Mouse (Mus musculus) heart, embryonic 14.5 days (tissue): ENCODE results near the gene Pck2. TPM values are rescaled to one million over a fixed set of nuclear protein-coding genes. Genes with fewer than 3 reads are reported as not detected.

Experiments used
- ATAC-seq: fragments of 200-750 bp; cut with Nextera tagmentation; 2 replicates; pipeline ENCODE4 v1.8.0; 2017; ENCODE audit warnings: low read depth, moderate TSS enrichment; ENCODE audit not compliant: insufficient number of reproducible peaks, insufficient read depth, low FRiP score
- H3K27ac ChIP-seq, 2 experiments: fragments of 200-500 bp in 1 of 2; fragments of 300-500 bp in 1 of 2; sonication (generic) in 1 of 2; replicated peaks in 1 of 2; 2 replicates each; pipeline ENCODE4 v1.5.1; 2012 to 2014; ENCODE audit warnings: low read depth in 2 of 2, low read length in 2 of 2, control low read depth in 1 of 2, mild to moderate bottlenecking in 1 of 2, mixed read lengths in 1 of 2; ENCODE audit not compliant: control insufficient read depth in 1 of 2, insufficient read depth in 1 of 2
- H3K27me3 ChIP-seq: fragments of 300-500 bp; sonication (generic); 2 replicates; pipeline ENCODE4 v1.6.1; 2014; ENCODE audit warnings: mild to moderate bottlenecking, low read length, control low read depth; ENCODE audit not compliant: control insufficient read depth, insufficient read depth
- H3K36me3 ChIP-seq: fragments of 300-500 bp; sonication (generic); 2 replicates; pipeline ENCODE4 v1.6.1; 2014; ENCODE audit warnings: mild to moderate bottlenecking, control low read depth, low read length, mixed read lengths; ENCODE audit not compliant: control insufficient read depth, insufficient read depth
- H3K4me1 ChIP-seq, 2 experiments: fragments of 200-500 bp in 1 of 2; fragments of 300-500 bp in 1 of 2; sonication (generic) in 1 of 2; 2 replicates each; pipeline ENCODE4 v1.6.1; 2012 to 2014; ENCODE audit warnings: low read length in 2 of 2, control low read depth in 1 of 2, mixed read lengths in 1 of 2; ENCODE audit not compliant: control insufficient read depth in 2 of 2, insufficient read depth in 2 of 2
- H3K4me2 ChIP-seq: fragments of 300-500 bp; sonication (generic); 2 replicates; pipeline ENCODE4 v1.6.1; 2014; ENCODE audit warnings: mild to moderate bottlenecking, low read length
- H3K4me3 ChIP-seq, 2 experiments: fragments of 200-500 bp in 1 of 2; fragments of 300-500 bp in 1 of 2; sonication (generic) in 1 of 2; 2 replicates each; pipeline ENCODE4 v1.5.1; 2012 to 2014; ENCODE audit warnings: low read length in 2 of 2, mild to moderate bottlenecking in 2 of 2, control low read depth in 1 of 2, low read depth in 1 of 2, moderate library complexity in 1 of 2; ENCODE audit not compliant: control insufficient read depth in 1 of 2, insufficient read depth in 1 of 2
- H3K9ac ChIP-seq: fragments of 300-500 bp; sonication (generic); 2 replicates; pipeline ENCODE4 v1.6.1; 2014; ENCODE audit warnings: mild to moderate bottlenecking, low read length
- H3K9me3 ChIP-seq: fragments of 300-500 bp; sonication (generic); 2 replicates; pipeline ENCODE4 v1.6.1; 2016; ENCODE audit warnings: low read length, control low read depth; ENCODE audit not compliant: control insufficient read depth
- WGBS: fragments of 180-500 bp; shearing (Covaris S2); extraction: QIAGEN DNeasy Blood & Tissue Kit; methylation state at CpG from one replicate; pipeline ENCODE4 v1.1.7; 2014; 5-methylcytosine and 5-hydroxymethylcytosine counted together
- polyA plus RNA-seq: library from polyadenylated mRNA; unstranded; fragments of >200 nt; fragmentation: Nextera tagmentation; extraction: Ambion mirVana; gene quantifications from 2 replicates; pipeline ENCODE4 v1.2.1, GENCODE M21; 2014

Pck2 gene
- polyA plus RNA-seq, 1 experiment from 2014 or later: 35.1 TPM

GRCm38 (mm10) chr14:55497449-55497821, 42.6 kb upstream of the Pck2 start:
- H3K36me3 ChIP-seq: no peaks in the 10 kb centered on the region
- 25% methylated on average over 6 of the region's 6 CpGs for WGBS
- no peaks in the 10 kb centered on the region for H3K9me3 ChIP-seq
- H3K27me3 ChIP-seq: no peaks in the 10 kb centered on the region
- H3K9ac ChIP-seq: no peak overlapping the region
- H3K27ac ChIP-seq: no peak overlapping the region
- no peak for ATAC-seq
- no peak overlapping the region for H3K4me3 ChIP-seq
- peaks cover 12 to 16% of the 10 kb centered on the region in 2 experiments for H3K4me1 ChIP-seq
- no peak overlapping the region for H3K4me2 ChIP-seq

DNA sequence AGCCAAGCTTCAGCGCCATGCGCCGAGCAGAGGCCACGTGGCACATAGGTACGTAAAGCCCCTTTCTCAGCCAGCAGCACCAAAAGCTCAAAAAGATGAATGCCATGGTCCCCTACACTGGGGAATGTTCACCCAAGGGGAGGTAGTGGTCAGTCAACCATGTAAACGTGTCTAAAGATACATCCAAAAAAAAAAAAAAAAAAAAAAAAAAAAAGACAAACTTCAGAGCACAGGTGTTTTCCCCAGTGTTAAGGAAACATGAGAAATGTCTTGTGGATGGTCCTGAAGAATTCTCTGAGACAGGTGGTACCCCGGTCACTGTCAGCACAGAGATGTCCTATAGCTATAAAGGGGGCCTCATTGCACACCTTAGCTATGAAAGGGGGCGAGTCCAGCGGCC, 34.5 kb upstream of the Pck2 start:
- no peaks in the 10 kb centered on the region for H3K36me3 ChIP-seq

GRCm38 (mm10) chr14:55507801-55508200, 32.3 kb upstream of the Pck2 start:
- Histone ChIP-seq H3K9me3 (no peaks in the 10 kb centered on the region), H3K4me2 (no peak overlapping the region), H3K27me3 (peaks cover 16% of the 10 kb centered on the region), H3K27ac (no peak overlapping the region), H3K4me3 (no peak overlapping the region), H3K4me1 (peaks cover 6 to 9% of the 10 kb centered on the region in 2 experiments; a peak in 3 of 4 replicates), H3K9ac (no peak overlapping the region), H3K36me3 (no peaks in the 10 kb centered on the region)
- ATAC-seq: no peak
- 53% methylated on average over 7 of the region's 7 CpGs for WGBS

More for the DNA sequence above, 34.5 kb upstream of the Pck2 start:
- Histone ChIP-seq H3K4me2 (no peak overlapping the region), H3K9me3 (no peaks in the 10 kb centered on the region), H3K27me3 (no peaks in the 10 kb centered on the region; the same call in 1 of the 2 replicates), H3K4me3 (no peak overlapping the region), H3K27ac (no peak overlapping the region), H3K9ac (no peak overlapping the region), H3K4me1 (peaks cover 4 to 6% of the 10 kb centered on the region in 2 experiments; a peak in 2 of 4 replicates)
- no peak for ATAC-seq
- 78% methylated on average over 9 of the region's 9 CpGs for WGBS

DNA sequence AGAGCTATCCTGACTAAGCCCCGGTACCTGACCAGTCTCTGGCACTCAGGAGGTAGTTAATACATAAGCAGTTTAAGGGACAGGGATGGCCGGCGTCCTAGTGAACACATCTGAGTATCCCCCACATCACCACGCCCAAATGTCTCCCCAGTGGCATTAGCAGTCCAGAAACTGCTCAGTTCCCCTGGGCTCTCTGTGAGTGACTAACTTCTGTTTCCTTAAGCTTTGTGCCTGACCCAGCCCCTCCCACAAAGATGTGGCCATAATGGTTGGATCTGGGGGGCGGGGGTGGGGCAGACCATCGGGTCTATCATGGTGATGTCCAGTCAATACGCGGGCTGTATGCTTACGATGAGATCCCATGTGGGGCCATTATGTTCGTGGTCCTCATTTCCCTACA, 30.5 kb upstream of the Pck2 start:
- Histone ChIP-seq H3K4me2 (no peak overlapping the region), H3K27me3 (peaks cover 22% of the 10 kb centered on the region)
- WGBS: 83% methylated on average over 10 of the region's 10 CpGs

DNA sequence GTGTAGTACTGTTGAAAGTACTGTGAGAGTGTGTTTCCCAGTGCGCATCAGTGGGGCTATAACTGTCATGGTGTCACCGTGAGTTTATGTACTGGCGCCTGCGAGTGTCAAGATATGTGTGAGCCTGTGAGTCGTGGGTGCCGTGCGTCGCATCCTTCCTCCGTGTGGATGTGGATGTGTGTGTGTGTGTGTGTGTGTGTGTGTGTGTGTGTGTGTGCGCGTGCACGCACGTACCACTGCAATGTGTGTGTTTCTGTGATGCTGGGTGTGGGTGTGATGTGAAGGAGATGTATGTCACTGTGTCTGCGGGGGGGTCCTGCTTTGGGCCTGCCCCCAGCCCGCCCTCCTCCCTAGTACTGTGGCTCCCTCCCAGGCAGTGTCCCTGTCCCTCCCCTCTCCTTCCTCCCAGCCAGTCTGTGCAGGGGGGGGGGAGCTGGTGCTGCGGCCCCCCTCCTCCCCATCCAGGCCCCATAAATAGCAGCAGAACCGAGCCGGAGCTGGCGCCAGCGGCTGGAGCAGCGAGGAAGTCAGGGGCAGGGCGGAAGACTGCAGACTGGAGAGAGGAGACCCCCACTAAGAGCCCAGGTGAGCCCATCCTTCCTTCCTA, 29.8 kb upstream of the Pck2 start, which contains the start of gene Cpne6:
Cpne6 (plus strand) TSS at position 321 of the 607 bp plus-strand sequence.
- no peak within 1 kb of the TSS for H3K4me3 ChIP-seq
- no peaks in the 10 kb centered on the region for H3K36me3 ChIP-seq
- no peak within 1 kb of the TSS for H3K27ac ChIP-seq
- peaks cover 6 to 9% of the 10 kb centered on the region in 2 experiments; a peak in 3 of 4 replicates for H3K4me1 ChIP-seq
- H3K4me2 ChIP-seq: peak within 1 kb of the TSS; percentile 27
- no peaks in the 10 kb centered on the region for H3K9me3 ChIP-seq
- H3K27me3 ChIP-seq: peaks cover 23% of the 10 kb centered on the region
- WGBS: 56% methylated on average over 22 of the region's 22 CpGs
- no peak within 1 kb of the TSS for H3K9ac ChIP-seq
- ATAC-seq: no peak

More for the DNA sequence above, 30.5 kb upstream of the Pck2 start:
- no peak for ATAC-seq
- Histone ChIP-seq H3K27ac (no peak overlapping the region), H3K4me1 (peaks cover 6 to 9% of the 10 kb centered on the region in 2 experiments; a peak in 3 of 4 replicates), H3K9me3 (no peaks in the 10 kb centered on the region), H3K4me3 (no peak overlapping the region), H3K9ac (no peak overlapping the region), H3K36me3 (no peaks in the 10 kb centered on the region)

GRCm38 (mm10) chr14:55511037-55511436, 29.0 kb upstream of the Pck2 start:
- Histone ChIP-seq H3K4me2 (peak overlapping the region; percentile 27; the same call in 1 of the 2 replicates), H3K36me3 (no peaks in the 10 kb centered on the region), H3K4me3 (no peak overlapping the region), H3K9me3 (no peaks in the 10 kb centered on the region), H3K27ac (no peak overlapping the region), H3K27me3 (peaks cover 26% of the 10 kb centered on the region), H3K4me1 (peaks cover 6 to 9% of the 10 kb centered on the region in 2 experiments; a peak in 3 of 4 replicates), H3K9ac (no peak overlapping the region)
- no peak for ATAC-seq
- WGBS: 29% methylated on average over 7 of the region's 7 CpGs

DNA sequence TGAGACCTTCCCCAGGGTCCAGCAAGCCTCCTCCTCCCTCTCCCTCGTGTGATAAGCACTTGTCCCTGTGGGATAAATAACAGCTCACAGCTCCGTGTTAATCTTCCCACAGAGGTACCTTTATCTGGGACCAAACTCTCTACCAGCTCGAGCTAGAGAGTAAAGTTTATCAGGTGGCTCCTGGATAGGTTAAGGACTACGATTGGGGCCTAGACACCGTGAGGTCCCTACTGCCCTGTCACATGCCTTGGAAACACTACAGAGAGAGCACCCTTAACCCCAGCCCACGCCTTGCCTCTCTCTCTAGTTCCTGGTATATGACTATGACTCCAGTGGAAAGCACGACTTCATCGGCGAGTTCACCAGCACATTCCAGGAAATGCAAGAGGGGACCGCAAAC, 26.1 kb upstream of the Pck2 start:
- H3K36me3 ChIP-seq: no peaks in the 10 kb centered on the region
- H3K9ac ChIP-seq: no peak overlapping the region
- no peak overlapping the region for H3K4me2 ChIP-seq
- H3K9me3 ChIP-seq: no peaks in the 10 kb centered on the region
- no peak for ATAC-seq
- peaks cover 52% of the 10 kb centered on the region for H3K27me3 ChIP-seq
- peaks cover 6 to 9% of the 10 kb centered on the region in 2 experiments; a peak in 3 of 4 replicates for H3K4me1 ChIP-seq
- 28% methylated on average over 10 of the region's 10 CpGs for WGBS
- H3K4me3 ChIP-seq: no peak overlapping the region
- H3K27ac ChIP-seq: no peak overlapping the region

DNA sequence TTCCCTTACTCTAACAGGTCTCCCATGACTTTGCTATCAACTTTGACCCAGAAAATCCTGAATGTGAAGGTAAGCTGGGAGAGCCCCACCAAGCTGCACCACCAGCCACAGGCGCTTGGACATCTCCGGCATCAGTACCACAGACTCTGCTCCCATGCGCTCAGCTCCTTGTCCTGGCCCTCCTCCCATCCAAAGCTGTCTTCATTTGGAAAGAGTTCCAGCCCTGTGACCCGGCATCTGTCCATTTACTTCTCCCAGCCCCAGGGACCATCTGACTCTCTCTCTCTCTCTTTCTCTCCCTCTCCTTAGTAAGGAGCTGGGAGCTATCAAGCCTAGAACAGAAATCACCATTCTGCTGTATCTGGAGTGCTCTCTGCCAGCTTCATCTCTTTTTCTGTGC, 24.2 kb upstream of the Pck2 start:
- Histone ChIP-seq H3K4me1 (peaks cover 0 to 3% of the 10 kb centered on the region in 2 experiments; a peak in 3 of 4 replicates), H3K9ac (no peak overlapping the region), H3K27ac (no peak overlapping the region), H3K9me3 (no peaks in the 10 kb centered on the region), H3K4me2 (no peak overlapping the region), H3K36me3 (no peaks in the 10 kb centered on the region), H3K4me3 (no peak overlapping the region), H3K27me3 (peaks cover 70% of the 10 kb centered on the region)
- no peak for ATAC-seq
- WGBS: 87% methylated on average over 4 of the region's 4 CpGs
